Mouse (Mus musculus): ENCODE results near the gene Itpk1. TPM values are rescaled to one million over a fixed set of nuclear protein-coding genes. Genes with fewer than 3 reads are reported as not detected.

Itpk1 gene
- polyA plus RNA-seq, 1 experiment from 2014 or later: 10.9 TPM

DNA sequence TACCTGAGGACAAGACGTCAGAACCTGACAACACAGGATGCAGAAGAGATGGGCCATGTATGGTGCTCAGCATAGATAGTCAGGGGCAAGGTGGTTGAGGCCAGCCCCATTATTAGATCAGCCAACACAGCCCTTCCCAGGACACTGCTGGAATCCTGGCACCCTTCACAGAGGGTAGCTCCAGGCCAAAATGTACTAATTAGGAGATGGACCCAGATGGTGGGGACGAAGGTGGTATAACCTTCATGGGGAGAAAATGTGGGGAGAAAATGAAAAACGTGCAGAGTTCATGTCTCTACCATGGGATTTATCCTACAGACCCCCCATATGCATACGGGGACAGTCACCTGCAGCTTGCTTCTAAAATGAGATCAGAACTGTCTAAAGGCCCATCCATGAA is 91.3 kb downstream of the Itpk1 start:
- DNase-seq (ENCODE audit: low spot score) (no peak), ATAC-seq (no peak)
- 85% methylated on average over 4 of the region's 4 CpGs for WGBS
- Histone ChIP-seq H3K9me3 (ENCODE audit: low read length) (no peaks in the 10 kb centered on the region), H3K9ac (replicated peaks; ENCODE audit: low read depth) (no peak overlapping the region), H3K27ac (ENCODE audit: low read length) (no peak overlapping the region), H3K27me3 (replicated peaks; ENCODE audit: insufficient read depth, low read length) (no peaks in the 10 kb centered on the region), H3K4me1 (ENCODE audit: insufficient read depth, low read depth, low read length) (no peaks in the 10 kb centered on the region), H3K4me3 (ENCODE audit: low read depth, low read length) (no peak overlapping the region), H3K36me3 (ENCODE audit: insufficient read depth, low read length) (no peaks in the 10 kb centered on the region), H3K4me2 (replicated peaks; ENCODE audit: low read depth, low read length) (no peak overlapping the region)
- TF ChIP-seq CTCF (IDR thresholded peaks at IDR 0.05): no peak
- no peak for TF ChIP-seq EP300 (IDR thresholded peaks at IDR 0.05)

GRCm38 (mm10) chr12:102612431-102612830 is 92.3 kb downstream of the Itpk1 start:
- TF ChIP-seq CTCF (IDR thresholded peaks at IDR 0.05): no peak
- no peak for TF ChIP-seq EP300 (IDR thresholded peaks at IDR 0.05)
- Histone ChIP-seq H3K4me2 (replicated peaks; ENCODE audit: low read depth, low read length) (no peak overlapping the region), H3K27ac (ENCODE audit: low read length) (no peak overlapping the region), H3K4me1 (ENCODE audit: insufficient read depth, low read depth, low read length) (no peaks in the 10 kb centered on the region), H3K4me3 (ENCODE audit: low read depth, low read length) (no peak overlapping the region), H3K9ac (replicated peaks; ENCODE audit: low read depth) (no peak overlapping the region), H3K27me3 (replicated peaks; ENCODE audit: insufficient read depth, low read length) (no peaks in the 10 kb centered on the region), H3K36me3 (ENCODE audit: insufficient read depth, low read length) (no peaks in the 10 kb centered on the region), H3K9me3 (ENCODE audit: low read length) (no peaks in the 10 kb centered on the region)
- ATAC-seq (no peak), DNase-seq (ENCODE audit: low spot score) (no peak)
- 96% methylated on average over 1 of the region's 1 CpGs for WGBS

DNA sequence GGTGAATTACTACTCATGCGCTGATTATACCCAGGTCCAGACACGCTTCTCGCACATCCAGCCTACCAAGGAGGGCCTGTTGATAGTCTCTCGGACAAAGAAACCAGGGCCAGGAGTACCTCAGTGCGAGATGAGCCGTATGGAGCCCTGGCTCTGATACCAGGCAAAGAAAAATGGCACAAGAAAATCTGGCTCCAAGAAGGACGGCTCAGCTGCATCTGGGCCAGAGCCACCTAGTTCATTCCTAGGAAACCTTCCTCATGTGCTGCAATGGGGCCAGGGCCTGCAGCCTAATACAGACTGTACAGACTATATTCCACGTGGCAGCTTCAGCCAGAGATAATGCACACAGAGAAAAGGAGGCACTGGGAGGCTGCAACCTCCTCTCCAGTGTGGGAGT is 93.8 kb downstream of the Itpk1 start:
- TF ChIP-seq EP300 (IDR thresholded peaks at IDR 0.05) (no peak), CTCF (IDR thresholded peaks at IDR 0.05) (no peak)
- no peaks in the 10 kb centered on the region for H3K9me3 ChIP-seq (ENCODE audit: low read length)
- DNase-seq (ENCODE audit: low spot score): no peak
- no peak for ATAC-seq
- H3K4me3 ChIP-seq (ENCODE audit: low read depth, low read length): no peak overlapping the region
- H3K9ac ChIP-seq (replicated peaks; ENCODE audit: low read depth): no peak overlapping the region
- no peak overlapping the region for H3K4me2 ChIP-seq (replicated peaks; ENCODE audit: low read depth, low read length)
- H3K27ac ChIP-seq (ENCODE audit: low read length): no peak overlapping the region
- H3K27me3 ChIP-seq (replicated peaks; ENCODE audit: insufficient read depth, low read length): no peaks in the 10 kb centered on the region
- no peaks in the 10 kb centered on the region for H3K4me1 ChIP-seq (ENCODE audit: insufficient read depth, low read depth, low read length)
- 87% methylated on average over 8 of the region's 8 CpGs for WGBS
- H3K36me3 ChIP-seq (ENCODE audit: insufficient read depth, low read length): no peaks in the 10 kb centered on the region

GRCm38 (mm10) chr12:102607808-102608517 is 96.8 kb downstream of the Itpk1 start:
- no peak for TF ChIP-seq EP300 (IDR thresholded peaks at IDR 0.05)
- no peak for TF ChIP-seq CTCF (IDR thresholded peaks at IDR 0.05)
- WGBS: 79% methylated on average over 11 of the region's 11 CpGs
- Histone ChIP-seq H3K27ac (ENCODE audit: low read length) (no peak overlapping the region), H3K4me1 (ENCODE audit: insufficient read depth, low read depth, low read length) (no peaks in the 10 kb centered on the region), H3K9ac (replicated peaks; ENCODE audit: low read depth) (no peak overlapping the region), H3K4me2 (replicated peaks; ENCODE audit: low read depth, low read length) (no peak overlapping the region), H3K36me3 (ENCODE audit: insufficient read depth, low read length) (no peaks in the 10 kb centered on the region), H3K27me3 (replicated peaks; ENCODE audit: insufficient read depth, low read length) (no peaks in the 10 kb centered on the region), H3K4me3 (ENCODE audit: low read depth, low read length) (no peak overlapping the region), H3K9me3 (ENCODE audit: low read length) (no peaks in the 10 kb centered on the region)
- DNase-seq (ENCODE audit: low spot score) (no peak), ATAC-seq (no peak)

DNA sequence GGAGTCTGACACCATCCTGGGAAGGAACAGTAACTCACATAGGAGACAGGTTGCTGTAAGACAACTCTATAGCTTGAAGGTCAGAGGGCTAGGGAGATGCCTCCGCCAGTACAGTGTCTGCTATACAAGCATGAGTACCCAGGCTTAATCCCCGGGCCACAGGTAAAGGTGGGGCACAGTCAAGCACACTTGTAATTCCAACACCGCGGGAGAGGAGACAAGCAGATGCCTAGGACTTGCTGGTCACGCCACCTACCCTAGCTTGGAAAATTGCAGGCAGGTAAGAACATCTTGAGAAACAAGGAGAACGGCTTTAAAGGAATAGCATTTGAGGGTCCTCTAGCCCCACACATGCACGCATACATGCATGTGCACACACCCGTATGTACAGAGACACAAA is 97.7 kb downstream of the Itpk1 start:
- 76% methylated on average over 8 of the region's 8 CpGs for WGBS
- Histone ChIP-seq H3K27me3 (replicated peaks; ENCODE audit: insufficient read depth, low read length) (no peaks in the 10 kb centered on the region), H3K4me2 (replicated peaks; ENCODE audit: low read depth, low read length) (no peak overlapping the region), H3K36me3 (ENCODE audit: insufficient read depth, low read length) (no peaks in the 10 kb centered on the region), H3K9ac (replicated peaks; ENCODE audit: low read depth) (no peak overlapping the region), H3K9me3 (ENCODE audit: low read length) (no peaks in the 10 kb centered on the region), H3K4me3 (ENCODE audit: low read depth, low read length) (no peak overlapping the region), H3K4me1 (ENCODE audit: insufficient read depth, low read depth, low read length) (no peaks in the 10 kb centered on the region), H3K27ac (ENCODE audit: low read length) (no peak overlapping the region)
- peak; percentile 87 for ATAC-seq
- TF ChIP-seq EP300 (IDR thresholded peaks at IDR 0.05) (no peak), CTCF (IDR thresholded peaks at IDR 0.05) (peak; percentile 59)
- peak; percentile 65 for DNase-seq (ENCODE audit: low spot score)

GRCm38 (mm10) chr12:102605607-102606006 is 99.1 kb downstream of the Itpk1 start:
- H3K36me3 ChIP-seq (ENCODE audit: insufficient read depth, low read length): no peaks in the 10 kb centered on the region
- no peaks in the 10 kb centered on the region for H3K4me1 ChIP-seq (ENCODE audit: insufficient read depth, low read depth, low read length)
- 86% methylated on average over 6 of the region's 6 CpGs for WGBS
- H3K9me3 ChIP-seq (ENCODE audit: low read length): no peaks in the 10 kb centered on the region
- H3K27ac ChIP-seq (ENCODE audit: low read length): no peak overlapping the region
- DNase-seq (ENCODE audit: low spot score) (no peak), ATAC-seq (no peak)
- H3K9ac ChIP-seq (replicated peaks; ENCODE audit: low read depth): no peak overlapping the region
- H3K4me3 ChIP-seq (ENCODE audit: low read depth, low read length): no peak overlapping the region
- TF ChIP-seq CTCF (IDR thresholded peaks at IDR 0.05) (no peak), EP300 (IDR thresholded peaks at IDR 0.05) (no peak)
- no peaks in the 10 kb centered on the region for H3K27me3 ChIP-seq (replicated peaks; ENCODE audit: insufficient read depth, low read length)
- no peak overlapping the region for H3K4me2 ChIP-seq (replicated peaks; ENCODE audit: low read depth, low read length)
